Mouse (Mus musculus): ENCODE results near the gene Ifitm10.
"Not testable (repeated sequence)": the region's sequence is repeated elsewhere in the genome, so short reads cannot be mapped to it uniquely, and the experiment has no call there.

DNA sequence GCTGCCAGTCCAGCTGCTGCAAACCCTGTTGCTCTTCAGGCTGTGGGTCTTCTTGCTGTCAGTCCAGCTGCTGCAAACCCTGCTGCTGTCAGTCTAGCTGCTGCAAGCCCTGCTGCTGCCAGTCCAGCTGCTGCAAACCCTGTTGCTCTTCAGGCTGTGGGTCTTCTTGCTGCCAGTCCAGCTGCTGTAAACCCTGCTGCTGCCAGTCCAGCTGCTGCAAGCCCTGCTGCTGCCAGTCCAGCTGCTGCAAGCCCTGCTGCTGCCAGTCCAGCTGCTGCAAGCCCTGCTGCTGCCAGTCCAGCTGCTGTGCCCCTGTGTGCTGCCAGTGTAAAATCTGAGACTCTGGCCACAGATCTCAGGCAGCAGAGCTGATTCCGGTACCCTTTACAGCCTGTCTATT is 69.6 kb downstream of the Ifitm10 start:
- TF ChIP-seq CHD2 (IDR thresholded peaks at IDR 0.05; ENCODE audit: low read depth, low read length); ZC3H11A (IDR thresholded peaks at IDR 0.05; ENCODE audit: borderline replicate concordance, low read depth, low read length): not testable (repeated sequence)
